In genomic region chr7:90843345-90844293, GRCm38 (mm10) we compare ENCODE assay signal across 12 mouse cellular contexts.
DNase-seq lines count a peak whose midpoint lies in the region; ATAC-seq and TF ChIP-seq lines count a peak whose summit lies in the region.
"Had no signal": no experiment of that assay in that cellular context is flagged by ENCODE, and none has a peak within 500 bp of the region (broad histone marks: within the 10 kb centered on the region; RNA-seq: fewer than 3 reads in every experiment).

No protein-coding gene starts in this region.

- no peaks in the 10 kb centered on the region for H3K9me3 ChIP-seq in kidney, postnatal 0 days (replicated peaks; ENCODE audit: low read length)
- no peaks in the 10 kb centered on the region for H3K9me3 ChIP-seq in hindbrain, embryonic 12.5 days (replicated peaks)
- no peaks in the 10 kb centered on the region for H3K9me3 ChIP-seq in neural tube, embryonic 12.5 days
- H3K9me3 ChIP-seq in liver, embryonic 11.5 days (ENCODE audit: control insufficient read depth, low read length): no peaks in the 10 kb centered on the region
- H3K9me3 ChIP-seq: embryonic facial prominence, embryonic 15.5 days; heart, embryonic 10.5 days; kidney, embryonic 15.5 days had no signal

- H3K27me3 ChIP-seq in kidney, postnatal 0 days (ENCODE audit: insufficient read depth, low read length): no peaks in the 10 kb centered on the region
- no peaks in the 10 kb centered on the region for H3K27me3 ChIP-seq in hindbrain, embryonic 12.5 days
- H3K27me3 ChIP-seq in neural tube, embryonic 12.5 days (replicated peaks): no peaks in the 10 kb centered on the region
- H3K27me3 ChIP-seq in liver, embryonic 11.5 days (replicated peaks; ENCODE audit: control insufficient read depth, insufficient read depth, low read length): no peaks in the 10 kb centered on the region
- H3K27me3 ChIP-seq: embryonic facial prominence, embryonic 15.5 days; kidney, embryonic 15.5 days had no signal

- no peak for TF ChIP-seq CTCF in kidney, postnatal 0 days (IDR thresholded peaks at IDR 0.05; ENCODE audit: low read depth)

- no peak for ATAC-seq in kidney, postnatal 0 days (replicated peaks; ENCODE audit: low FRiP score, low read depth)
- ATAC-seq in hindbrain, embryonic 12.5 days (ENCODE audit: low FRiP score): peak; percentile 88
- peak; percentile 92 for ATAC-seq in neural tube, embryonic 12.5 days (ENCODE audit: low FRiP score, low read depth)
- no peak for ATAC-seq in liver, embryonic 11.5 days (replicated peaks; ENCODE audit: low FRiP score)

- no peaks in the 10 kb centered on the region for H3K36me3 ChIP-seq in kidney, postnatal 0 days (ENCODE audit: insufficient read depth, low read length)
- H3K36me3 ChIP-seq in hindbrain, embryonic 12.5 days: no peaks in the 10 kb centered on the region
- no peaks in the 10 kb centered on the region for H3K36me3 ChIP-seq in neural tube, embryonic 12.5 days
- H3K36me3 ChIP-seq in liver, embryonic 11.5 days (ENCODE audit: control insufficient read depth, insufficient read depth, low read length): no peaks in the 10 kb centered on the region
- H3K36me3 ChIP-seq: embryonic facial prominence, embryonic 15.5 days; heart, embryonic 10.5 days; kidney, embryonic 15.5 days had no signal

- H3K9ac ChIP-seq in kidney, postnatal 0 days (ENCODE audit: low read depth, low read length): no peak overlapping the region
- no peak overlapping the region for H3K9ac ChIP-seq in hindbrain, embryonic 12.5 days
- H3K9ac ChIP-seq in neural tube, embryonic 12.5 days: no peak overlapping the region
- no peak overlapping the region for H3K9ac ChIP-seq in liver, embryonic 11.5 days (ENCODE audit: low read depth, low read length)
- H3K9ac ChIP-seq: embryonic facial prominence, embryonic 15.5 days; kidney, embryonic 15.5 days; liver, embryonic 14.5 days had no signal

- H3K4me2 ChIP-seq in kidney, postnatal 0 days (ENCODE audit: low read length): no peak overlapping the region
- no peak overlapping the region for H3K4me2 ChIP-seq in hindbrain, embryonic 12.5 days (replicated peaks)
- H3K4me2 ChIP-seq in neural tube, embryonic 12.5 days (replicated peaks): no peak overlapping the region
- no peak overlapping the region for H3K4me2 ChIP-seq in liver, embryonic 11.5 days
- H3K4me2 ChIP-seq: embryonic facial prominence, embryonic 15.5 days; kidney, embryonic 15.5 days had no signal

- no peaks in the 10 kb centered on the region for H3K4me1 ChIP-seq in kidney, postnatal 0 days (replicated peaks; ENCODE audit: insufficient read depth, low read length)
- H3K4me1 ChIP-seq in hindbrain, embryonic 12.5 days: no peaks in the 10 kb centered on the region
- peaks cover 3% of the 10 kb centered on the region; the same call in 1 of the 2 replicates for H3K4me1 ChIP-seq in neural tube, embryonic 12.5 days
- H3K4me1 ChIP-seq in liver, embryonic 11.5 days (replicated peaks; ENCODE audit: control insufficient read depth, insufficient read depth, low read length): no peaks in the 10 kb centered on the region
- H3K4me1 ChIP-seq: embryonic facial prominence, embryonic 15.5 days; heart, embryonic 10.5 days; kidney, embryonic 15.5 days had no signal

- no peak overlapping the region for H3K4me3 ChIP-seq in kidney, postnatal 0 days (replicated peaks; ENCODE audit: low read depth, low read length)
- no peak overlapping the region for H3K4me3 ChIP-seq in hindbrain, embryonic 12.5 days
- no peak overlapping the region for H3K4me3 ChIP-seq in neural tube, embryonic 12.5 days
- no peak overlapping the region for H3K4me3 ChIP-seq in liver, embryonic 11.5 days (ENCODE audit: low read depth, low read length)
- H3K4me3 ChIP-seq: embryonic facial prominence, embryonic 15.5 days; heart, embryonic 10.5 days; kidney, embryonic 15.5 days had no signal

- WGBS in kidney, postnatal 0 days: 58% methylated on average over 5 of the region's 5 CpGs
- WGBS in hindbrain, embryonic 12.5 days: 54% methylated on average over 5 of the region's 5 CpGs
- 35% methylated on average over 5 of the region's 5 CpGs for WGBS in neural tube, embryonic 12.5 days
- WGBS in liver, embryonic 11.5 days: 60% methylated on average over 5 of the region's 5 CpGs

- no peak overlapping the region for H3K27ac ChIP-seq in kidney, postnatal 0 days
- H3K27ac ChIP-seq in hindbrain, embryonic 12.5 days: no peak overlapping the region
- H3K27ac ChIP-seq in neural tube, embryonic 12.5 days: no peak overlapping the region
- H3K27ac ChIP-seq in liver, embryonic 11.5 days (ENCODE audit: low read depth, low read length): no peak overlapping the region
- H3K27ac ChIP-seq: embryonic facial prominence, embryonic 15.5 days; heart, embryonic 10.5 days; kidney, embryonic 15.5 days; liver, embryonic 14.5 days had no signal

- peak; percentile 1 for DNase-seq in kidney, postnatal 0 days (ENCODE audit: low spot score)
- DNase-seq in kidney, postnatal 25 days: no peak
- peak; percentile 12 for DNase-seq in cerebellum, adult 9-11 months
- DNase-seq in liver, embryonic 11.5 days (ENCODE audit: low spot score): no peak
- DNase-seq in adrenal gland, postnatal 14 days: no peak
- no peak for DNase-seq in adrenal gland, postnatal 4 days (ENCODE audit: low spot score in 2 of 2)

Comparison
In these comparisons a context has a peak if more than half of its experiments do, and no peak if none do; other contexts are left out.
1. DNase-seq: peak in kidney, postnatal 0 days (single experiment) and cerebellum, adult 9-11 months (single experiment); none in kidney, postnatal 25 days (0 of 2), liver, embryonic 11.5 days (single experiment), adrenal gland, postnatal 14 days (single experiment) and adrenal gland, postnatal 4 days (0 of 2).
2. ATAC-seq: peak in hindbrain, embryonic 12.5 days (single experiment) and neural tube, embryonic 12.5 days (single experiment); none in kidney, postnatal 0 days (single experiment) and liver, embryonic 11.5 days (single experiment).